Mouse (Mus musculus): ENCODE results near the gene Ica1.

The Ica1 gene

DNA sequence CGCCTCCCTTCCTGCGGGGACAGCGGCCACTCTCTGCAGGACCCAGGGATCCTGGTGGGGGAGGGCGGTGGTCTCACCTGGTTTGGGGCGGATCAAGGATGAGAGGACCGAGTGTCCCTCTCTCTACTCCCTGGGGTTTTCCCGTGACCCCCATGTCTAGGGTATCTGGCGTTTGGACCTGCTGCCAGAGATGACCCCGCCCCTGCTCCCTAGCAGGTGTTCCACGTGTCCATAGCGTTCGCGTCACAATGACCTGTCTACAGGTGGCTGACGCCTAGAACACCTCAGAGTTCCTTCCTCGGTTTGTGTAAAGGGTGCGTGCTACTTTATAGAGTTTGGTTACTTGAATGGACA is at the start of gene Ica1:
Ica1 (minus strand) TSS at position 193 of the 354 bp plus-strand sequence.
- under 1% methylated on average over 16 of the region's 16 CpGs for WGBS

DNA sequence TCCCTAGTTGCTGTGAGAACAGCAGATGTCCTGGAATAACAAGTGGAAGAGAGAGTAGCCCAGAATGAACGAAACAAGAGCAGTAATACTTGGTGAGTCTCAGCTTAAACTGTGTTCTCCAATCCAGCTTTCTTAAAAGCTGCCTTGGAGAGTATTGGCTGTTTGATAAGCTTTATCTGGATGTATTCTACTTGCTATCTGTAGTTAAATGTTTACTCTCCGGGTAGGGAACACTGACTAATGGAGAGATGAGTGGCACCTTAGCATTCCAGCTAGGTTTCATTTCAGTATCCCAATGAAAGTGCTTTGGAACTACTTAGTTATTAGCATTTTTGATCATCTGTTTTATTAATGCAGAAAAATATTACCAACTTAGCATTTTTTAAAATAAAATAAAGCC is 41.6 kb upstream of the Ica1 start:
- WGBS: 90% methylated on average over 2 of the region's 2 CpGs

DNA sequence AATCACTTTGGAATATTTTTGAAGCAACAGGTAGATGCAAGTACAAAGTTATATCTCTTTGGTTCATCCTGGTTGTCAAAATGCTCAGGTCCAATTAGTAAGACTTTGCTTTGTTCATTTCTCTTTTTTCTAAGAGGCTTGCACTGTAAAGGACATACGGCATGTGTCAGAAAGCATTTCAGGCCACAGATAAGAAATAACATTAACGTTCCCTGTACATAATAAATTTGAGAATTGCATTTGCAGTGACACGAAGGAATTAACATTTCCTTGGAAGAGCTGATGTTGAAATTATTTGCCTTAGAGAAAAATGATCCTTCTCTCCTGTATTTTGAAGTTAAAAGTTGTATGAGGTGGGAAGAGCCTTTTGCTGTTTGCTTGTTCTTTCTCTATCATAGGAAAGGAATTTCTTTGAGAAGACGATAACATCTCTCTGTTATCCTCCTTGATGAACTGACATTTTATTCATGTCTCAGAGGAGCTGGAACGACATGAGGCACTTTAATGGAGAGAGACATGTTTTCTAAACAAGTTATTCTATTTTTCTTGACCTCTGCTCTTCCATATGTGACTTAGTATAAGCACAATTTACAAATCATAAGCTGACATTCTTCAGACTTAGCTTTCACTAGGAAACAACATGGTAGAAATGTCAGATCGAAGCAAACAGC is 36.2 kb upstream of the Ica1 start:
- WGBS: 88% methylated on average over 6 of the region's 6 CpGs

DNA sequence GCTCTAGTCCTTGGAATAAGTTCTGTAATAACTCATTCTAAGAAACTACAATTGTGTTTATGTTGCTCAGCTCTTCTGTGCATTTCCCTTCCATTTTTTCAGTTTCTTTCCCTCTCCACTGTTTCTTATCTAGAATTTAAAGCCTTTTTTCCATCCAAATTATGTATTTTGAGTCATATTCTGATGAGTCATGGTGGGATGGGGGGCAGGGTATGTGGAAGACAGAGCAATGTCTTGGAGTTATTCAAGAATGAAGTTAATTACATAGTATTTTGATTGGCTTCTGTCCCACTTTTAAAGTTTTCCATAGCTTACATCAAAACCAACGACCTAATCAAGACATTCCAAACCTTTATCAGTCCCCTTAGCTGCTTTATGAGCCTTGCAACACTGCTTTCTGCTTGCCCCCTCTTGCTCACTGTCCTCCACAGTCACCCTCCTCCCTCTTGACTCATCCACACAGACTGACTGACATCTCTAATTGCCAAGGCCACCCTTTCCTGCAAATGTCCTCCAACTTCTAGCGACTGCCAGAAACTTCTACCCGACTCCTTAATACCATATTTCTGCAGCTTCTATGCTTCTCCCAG is 24.4 kb upstream of the Ica1 start:
- 78% methylated on average over 3 of the region's 3 CpGs for WGBS

DNA sequence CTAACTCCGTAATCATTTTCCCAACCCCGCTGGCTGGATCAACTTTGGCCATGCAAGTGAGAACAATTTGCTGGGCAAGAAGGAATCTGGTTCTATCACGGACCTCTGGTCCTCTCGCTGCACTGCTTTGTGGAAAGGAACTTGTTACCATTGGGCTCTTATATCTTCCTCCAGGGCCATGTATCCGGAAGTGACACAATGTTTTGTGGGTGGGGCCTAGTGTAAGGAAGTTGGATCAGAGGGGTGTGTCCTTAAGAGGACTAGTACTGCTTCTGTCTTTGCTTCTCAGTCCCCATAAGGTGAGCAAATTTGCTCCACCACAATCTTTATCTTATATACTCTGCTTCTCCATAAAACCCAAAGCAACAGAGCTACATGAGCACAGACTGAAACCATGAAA is 14.1 kb upstream of the Ica1 start:
- 89% methylated on average over 5 of the region's 5 CpGs for WGBS

DNA sequence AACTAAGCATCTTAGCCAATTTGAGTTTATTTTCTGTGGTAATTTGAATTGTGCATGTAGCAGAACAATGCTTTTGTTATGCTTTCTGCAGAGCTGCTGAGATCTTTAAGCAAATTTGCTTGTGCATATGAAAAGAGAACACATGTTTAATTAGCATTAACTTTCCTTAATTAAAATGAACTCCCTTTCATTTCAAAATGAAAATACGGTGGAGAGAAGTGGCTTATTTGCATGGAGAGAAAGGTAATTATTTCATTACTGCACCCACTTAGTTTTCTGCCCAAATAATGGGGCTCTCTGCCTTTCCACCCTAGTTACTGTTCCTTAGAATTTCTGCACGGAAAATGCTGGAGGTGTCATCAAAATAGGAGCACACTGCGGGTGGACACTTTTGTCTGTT is 13.5 kb upstream of the Ica1 start:
- 42% methylated on average over 3 of the region's 3 CpGs for WGBS

DNA sequence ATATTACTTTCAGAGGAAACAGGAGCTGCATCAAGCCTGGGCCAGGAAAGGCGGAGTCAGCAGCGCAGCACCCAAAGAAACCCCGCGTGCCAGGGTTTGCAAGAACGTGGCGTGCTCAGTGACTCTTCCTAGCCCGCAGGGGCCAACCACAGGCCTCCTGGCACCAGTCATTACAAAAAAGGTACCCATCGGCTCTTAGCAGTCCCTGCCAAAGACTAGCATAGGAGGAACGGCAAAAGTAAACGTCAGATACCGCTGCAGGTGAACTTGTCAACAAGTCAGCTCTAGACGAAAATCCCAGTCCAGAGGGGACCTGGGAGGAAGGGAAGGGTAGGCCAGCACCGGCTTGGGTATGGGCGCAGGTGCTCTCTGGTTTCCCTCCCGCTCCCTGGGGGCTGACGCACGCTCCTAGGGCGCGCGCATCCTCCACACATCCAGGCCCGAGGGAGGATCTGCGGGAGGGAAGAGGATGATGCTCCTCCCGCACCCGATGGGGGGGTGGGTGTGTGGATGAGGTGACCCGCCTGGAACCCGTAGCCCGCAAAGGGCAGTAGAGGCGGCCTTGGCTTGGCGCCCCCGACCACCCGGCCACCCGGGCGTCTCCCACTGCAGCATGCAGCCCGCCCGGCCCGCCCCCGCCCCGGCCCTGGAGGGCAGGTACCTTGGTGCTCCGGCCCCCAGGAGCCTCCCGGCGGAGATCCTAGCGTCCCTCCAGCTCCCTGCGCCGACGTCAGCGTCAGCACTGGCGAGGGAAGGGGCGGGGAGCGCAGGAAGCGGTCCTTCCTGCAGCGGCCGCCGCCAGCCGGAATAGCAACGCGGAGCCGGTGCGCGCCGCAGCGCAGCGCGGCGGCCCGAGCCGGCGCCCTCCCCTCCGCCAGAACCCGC is 635 bp downstream of the Ica1 start:
- 1% methylated on average over 68 of the region's 69 CpGs for WGBS

DNA sequence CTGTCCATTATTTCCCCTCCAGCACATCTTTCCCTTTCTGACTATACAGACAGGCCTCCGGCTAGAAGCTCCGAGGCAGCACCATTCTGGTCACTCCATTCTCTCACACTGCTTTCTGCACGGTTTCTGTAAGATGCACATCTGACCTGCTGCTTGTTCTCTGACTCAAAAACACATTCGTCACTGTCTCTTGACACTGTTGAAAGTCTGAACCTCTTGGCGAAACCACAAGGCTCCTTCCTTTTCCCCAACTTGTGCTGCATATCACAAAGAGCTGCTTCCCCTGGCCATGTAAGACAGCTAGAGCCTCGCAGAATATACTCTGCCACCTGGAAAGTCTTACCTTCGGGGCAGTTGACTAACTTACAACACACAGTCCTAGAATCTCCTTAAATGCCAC is 6.7 kb downstream of the Ica1 start:
- 79% methylated on average over 7 of the region's 7 CpGs for WGBS

DNA sequence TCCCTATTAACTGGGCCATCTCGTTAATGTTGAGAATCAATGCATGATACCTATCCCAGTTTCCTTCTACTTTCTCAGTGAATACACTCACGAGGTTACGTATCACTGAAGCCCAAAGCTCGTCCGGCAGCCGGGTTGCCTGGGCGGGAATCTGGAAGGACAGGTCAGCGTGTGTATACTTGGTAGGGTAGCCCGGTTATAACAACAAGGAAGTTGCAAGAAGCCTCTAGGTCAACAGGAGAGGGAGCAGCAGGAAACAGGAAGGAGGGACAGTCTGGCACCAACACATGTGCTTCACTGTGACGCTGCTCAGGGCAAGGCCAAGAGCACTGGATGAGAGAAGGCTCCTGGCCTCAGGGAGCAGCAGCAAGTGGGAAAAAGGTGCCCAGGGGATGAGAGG is 7.9 kb downstream of the Ica1 start:
- WGBS: 67% methylated on average over 10 of the region's 10 CpGs

DNA sequence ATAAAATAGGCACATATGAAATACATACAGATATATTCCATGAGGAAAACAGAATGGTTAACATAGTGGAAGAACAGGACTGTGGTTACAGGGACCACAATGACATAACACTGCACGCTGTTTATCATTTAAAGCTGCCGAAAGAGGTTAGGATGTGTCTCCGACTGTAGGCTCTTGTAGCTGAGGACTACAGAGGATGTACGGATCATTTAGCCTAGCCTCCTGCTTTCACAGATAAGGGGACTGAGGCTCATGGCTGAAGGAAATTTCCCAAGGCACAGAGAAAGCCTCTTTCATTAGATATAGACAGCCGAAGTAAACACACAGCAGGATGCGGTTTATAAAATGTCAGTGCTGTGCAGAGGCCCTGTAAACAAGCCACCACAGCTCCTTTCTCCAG is 8.5 kb downstream of the Ica1 start:
- 62% methylated on average over 6 of the region's 6 CpGs for WGBS

DNA sequence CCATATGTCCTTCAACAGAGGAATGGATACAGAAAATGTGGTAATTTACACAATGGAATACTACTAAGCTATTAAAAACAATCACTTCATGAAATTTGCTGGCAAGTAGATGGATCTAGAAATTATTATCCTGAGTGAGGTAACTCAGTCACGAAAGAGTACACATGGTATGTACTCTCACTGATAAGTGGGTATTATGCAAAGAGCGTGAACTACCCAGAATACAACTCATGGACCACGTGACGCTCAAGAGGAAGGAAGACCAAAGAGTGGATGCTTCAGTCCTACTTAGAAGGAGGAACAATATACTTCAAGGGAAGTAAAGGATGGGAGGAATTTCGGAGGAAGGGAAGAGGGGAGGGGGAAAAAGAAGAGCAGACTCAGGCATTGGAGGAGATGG is 11.6 kb downstream of the Ica1 start:
- 94% methylated on average over 5 of the region's 5 CpGs for WGBS

DNA sequence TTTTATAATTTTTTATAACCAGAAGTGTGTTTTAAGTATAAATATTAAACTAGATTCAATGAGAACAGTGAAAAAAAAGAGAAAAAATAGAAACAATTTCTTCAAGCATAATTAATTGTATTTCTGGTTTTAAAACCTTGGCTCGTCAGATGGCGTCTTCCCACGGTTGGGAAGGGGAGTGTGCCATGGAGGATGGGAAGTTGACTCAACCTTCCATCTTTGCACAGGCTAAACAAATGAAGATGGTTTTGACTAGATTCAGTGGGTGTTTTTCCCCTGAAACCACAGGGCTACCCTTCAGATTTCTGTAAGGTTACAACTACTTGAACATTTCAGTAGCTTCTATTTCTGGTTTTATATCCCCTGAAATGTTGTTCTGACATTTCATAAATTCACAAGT is 12.5 kb downstream of the Ica1 start:
- 55% methylated on average over 3 of the region's 3 CpGs for WGBS

DNA sequence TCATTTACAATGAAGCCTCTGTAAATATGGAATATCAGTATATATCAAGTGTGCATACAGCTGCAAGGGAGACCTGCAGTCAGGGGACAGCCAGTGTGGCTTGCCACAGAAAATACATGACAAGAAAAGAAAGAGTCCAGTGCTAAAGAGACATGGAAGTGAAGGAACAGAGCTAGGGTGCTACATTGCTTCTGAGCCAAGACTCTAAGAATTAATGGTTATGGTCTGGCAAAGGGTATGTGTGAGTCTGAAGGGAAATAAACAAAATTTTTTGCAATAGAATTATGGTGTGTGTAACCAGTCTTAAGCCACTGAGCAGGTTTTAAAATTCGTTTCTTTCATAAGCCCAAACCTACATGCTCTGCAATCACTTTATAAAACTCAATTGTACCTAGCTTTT is 13.2 kb downstream of the Ica1 start:
- 69% methylated on average over 1 of the region's 1 CpGs for WGBS

DNA sequence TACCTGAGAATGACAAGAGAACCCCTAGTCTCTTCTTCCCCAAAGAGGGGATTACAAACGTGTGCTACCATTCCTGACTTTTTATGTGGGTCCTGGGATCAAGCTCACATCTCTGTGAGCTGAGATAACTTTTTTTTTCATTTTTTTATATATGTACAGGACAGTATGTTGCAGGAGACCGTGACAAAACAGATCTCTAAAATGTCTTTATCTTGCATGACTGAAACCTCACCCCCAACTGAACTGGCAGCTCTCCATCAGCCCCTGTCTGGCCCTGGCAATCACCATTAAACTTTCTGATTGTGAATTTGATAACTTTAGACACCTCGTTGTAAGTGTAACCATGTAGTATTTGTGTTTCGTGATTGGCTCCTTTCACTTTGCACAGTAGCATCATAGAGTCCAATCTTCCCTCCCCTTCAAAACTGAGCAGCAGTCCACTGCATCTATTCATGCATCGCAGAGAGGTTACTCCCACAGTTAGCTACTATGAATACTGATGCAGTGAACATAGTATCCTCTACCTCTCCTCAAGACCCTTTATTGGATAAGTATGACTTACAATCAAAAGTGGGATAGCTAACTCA is 17.5 kb downstream of the Ica1 start:
- 81% methylated on average over 5 of the region's 5 CpGs for WGBS

DNA sequence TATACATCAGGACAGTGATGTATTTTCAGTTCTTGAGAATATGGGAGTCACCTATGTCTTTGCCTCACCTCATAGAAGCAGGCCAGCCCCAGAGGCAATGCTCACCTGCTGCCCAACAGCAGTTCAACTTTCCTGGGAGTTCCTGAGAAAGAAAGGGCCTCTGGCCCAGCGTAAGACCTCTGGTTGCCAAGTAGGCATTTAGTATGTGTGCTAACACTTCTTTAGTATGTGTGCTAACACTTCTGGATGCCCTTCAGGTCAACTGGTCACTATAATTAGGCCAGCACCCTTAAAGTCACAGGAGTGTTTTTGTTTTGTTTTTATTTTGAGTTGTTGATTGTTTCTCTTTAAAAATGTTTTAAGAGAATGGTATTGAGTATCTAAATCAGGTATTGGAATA is 18.4 kb downstream of the Ica1 start:
- WGBS: 89% methylated on average over 1 of the region's 1 CpGs

DNA sequence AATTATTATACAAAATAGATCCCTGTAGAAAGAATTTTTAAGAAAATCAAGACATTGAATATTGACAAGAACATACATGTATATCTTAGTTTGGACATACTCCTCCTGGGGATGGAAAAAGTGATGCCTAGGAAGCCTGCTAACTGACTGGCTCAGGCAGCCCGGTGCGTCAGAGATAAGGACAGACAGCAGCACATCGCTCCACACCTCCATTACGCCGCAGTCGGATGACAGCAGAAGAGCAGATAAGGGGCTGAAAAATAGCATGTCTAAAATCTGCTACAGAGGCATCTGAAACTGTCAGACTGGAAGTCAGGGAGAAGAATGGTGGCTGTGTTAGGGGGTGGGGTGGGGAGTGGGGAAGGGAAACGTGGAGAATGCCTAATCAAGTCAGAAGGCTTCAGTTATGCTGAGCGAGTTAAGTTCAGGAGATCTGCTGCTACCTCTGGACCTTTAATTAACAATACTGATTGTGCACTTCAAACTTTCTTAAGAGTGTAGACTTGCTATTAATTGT is 22.5 kb downstream of the Ica1 start:
- WGBS: 85% methylated on average over 8 of the region's 8 CpGs

DNA sequence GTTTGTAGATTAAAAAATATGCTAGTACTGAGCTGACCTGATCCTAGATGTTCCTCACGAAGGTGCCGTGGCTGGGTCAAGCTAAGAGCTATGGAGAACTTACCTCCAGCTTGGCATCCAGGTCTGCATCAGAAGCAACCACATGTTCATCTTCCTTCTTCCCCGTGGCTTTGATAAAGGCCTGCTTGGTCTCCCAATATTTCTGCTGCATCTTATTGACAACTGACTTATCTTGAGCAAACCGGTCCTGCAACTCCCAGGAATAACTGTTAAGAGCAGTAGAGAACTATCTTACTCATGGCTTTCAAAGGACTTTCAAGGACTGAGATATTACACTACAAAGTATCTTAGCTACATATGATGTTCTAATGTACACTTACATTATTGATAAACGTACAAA is 23.8 kb downstream of the Ica1 start:
- WGBS: 98% methylated on average over 5 of the region's 5 CpGs

DNA sequence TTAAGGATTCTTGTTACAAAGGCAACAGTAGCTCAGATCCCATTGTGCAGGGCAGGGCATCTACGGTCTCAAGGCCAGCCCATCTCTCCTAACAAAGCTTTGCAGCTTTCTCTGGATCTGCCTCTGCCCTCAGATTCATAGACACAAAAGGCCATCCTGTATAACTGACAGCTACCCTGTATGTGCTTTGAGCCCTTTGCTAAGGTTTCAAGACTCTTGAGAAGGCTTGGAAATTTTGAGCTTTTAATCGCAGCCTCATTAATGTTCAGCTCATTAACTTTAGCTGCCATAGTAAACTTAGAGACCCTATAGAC is 24.6 kb downstream of the Ica1 start:
- WGBS: 76% methylated on average over 2 of the region's 2 CpGs

DNA sequence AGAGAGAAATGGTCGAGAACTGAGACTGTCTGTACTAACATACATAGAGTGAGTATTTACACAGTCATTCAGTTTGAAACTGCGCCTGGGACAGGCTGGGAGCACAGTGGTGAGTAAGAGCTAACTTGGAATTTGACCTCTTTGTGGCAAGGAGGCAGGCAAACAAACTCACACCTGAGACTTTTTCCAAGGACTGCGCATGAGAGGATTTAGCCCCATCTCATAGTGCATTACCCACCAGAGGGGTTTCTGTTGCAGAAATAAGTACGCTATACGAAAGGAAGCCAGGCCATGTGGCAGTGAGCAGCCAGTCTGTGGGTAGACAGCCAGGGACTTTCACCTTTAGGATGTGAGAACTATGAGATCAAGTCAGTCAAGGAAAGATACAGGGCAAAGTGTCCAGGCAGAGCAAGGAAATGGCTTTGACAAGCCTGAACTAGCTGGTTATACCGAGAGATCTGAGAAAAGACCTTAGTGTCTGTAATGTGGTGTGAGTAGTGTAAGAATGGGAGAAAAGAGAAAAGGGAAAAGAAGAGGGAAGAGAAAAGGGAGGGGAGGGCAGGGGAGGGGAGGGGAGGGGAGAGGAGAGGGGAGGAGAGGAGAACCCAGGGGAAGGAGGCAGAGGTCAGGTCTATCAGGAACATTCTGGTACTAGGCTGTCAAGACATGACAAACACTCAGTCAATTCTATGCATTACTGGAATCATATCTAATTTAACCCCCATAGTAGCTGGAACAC is 25.1 kb downstream of the Ica1 start:
- 88% methylated on average over 6 of the region's 6 CpGs for WGBS

DNA sequence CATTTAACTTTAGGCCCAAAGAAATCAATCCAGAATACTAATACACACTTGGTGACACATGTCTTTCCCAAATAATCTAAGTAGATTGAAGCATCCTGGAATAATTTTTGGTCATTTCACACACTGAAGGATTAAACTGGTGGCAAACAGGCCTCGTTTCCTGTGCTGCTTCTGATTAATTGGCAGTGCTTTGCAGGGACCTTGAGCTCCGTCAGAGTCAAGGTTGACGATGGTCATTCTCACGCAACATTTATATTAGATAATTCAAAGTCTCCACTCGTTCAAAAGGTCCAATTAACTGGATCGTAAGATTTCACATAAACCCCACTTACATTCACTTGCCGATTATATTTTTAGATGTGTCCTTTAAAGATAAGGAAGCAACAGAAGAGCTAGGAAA is 33.4 kb downstream of the Ica1 start:
- 67% methylated on average over 7 of the region's 7 CpGs for WGBS

DNA sequence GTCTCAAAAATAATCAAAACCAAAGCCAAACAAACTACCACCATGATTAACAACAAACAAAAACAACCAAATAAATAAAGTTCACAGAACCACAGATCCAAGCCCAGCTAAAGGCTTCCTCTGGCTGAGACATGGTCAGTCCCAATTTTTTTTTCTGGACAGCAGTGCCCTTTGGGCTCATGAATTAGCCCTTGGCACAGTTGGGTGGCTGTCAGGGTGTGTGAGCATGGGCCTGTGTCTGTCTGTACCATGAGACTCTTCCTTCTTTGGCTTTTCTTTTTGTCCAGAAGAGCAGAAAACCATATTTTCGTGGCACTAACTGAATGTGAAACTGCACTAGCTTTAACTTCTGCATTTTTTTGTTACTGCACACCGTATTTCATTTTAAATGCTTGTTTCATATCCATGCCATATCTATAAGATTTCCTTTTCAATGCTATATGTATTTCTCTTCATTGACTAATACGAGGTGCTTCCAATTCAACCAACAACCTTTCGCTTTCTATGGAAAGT is 34.0 kb downstream of the Ica1 start:
- 78% methylated on average over 4 of the region's 4 CpGs for WGBS

DNA sequence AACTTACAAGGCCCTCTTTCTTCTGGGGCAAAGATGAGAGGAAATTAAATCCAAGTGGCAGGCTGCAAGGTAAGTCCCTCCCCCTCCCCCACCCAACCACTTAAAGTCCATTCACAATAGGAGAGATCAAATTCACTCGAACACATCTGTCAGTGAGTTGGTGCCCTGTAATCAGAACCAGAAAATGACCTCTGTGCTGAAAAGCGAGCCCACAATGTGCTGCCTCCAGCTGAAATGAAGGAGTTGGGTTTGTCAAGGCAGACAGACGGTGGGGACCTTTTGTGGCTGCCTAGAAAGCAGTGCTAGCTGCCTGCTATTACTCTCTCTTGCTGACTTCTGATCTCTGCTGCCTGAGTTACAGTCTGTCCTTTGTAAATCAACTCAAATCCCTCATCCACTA is 35.8 kb downstream of the Ica1 start:
- WGBS: 71% methylated on average over 3 of the region's 3 CpGs

Data from cerebral cortex, adult 2 months (tissue).